Mouse (Mus musculus) brain, embryonic 18.5 days (tissue): ENCODE measurements around the gene Ralgapa2.
A peak's percentile ranks its signal among the peaks of the same experiment; 100 is the strongest.

Experiments used
- DNase-seq: peaks from one replicate; pipeline ENCODE4 v3.0.0-alpha.2; 2012; ENCODE audit warnings: low read depth, low spot score

The Ralgapa2 gene

GRCm38 (mm10) chr2:146428751-146429150 is 83.4 kb downstream of the Ralgapa2 start:
- DNase-seq: no peak

GRCm38 (mm10) chr2:146427380-146427779 is 84.8 kb downstream of the Ralgapa2 start:
- DNase-seq: no peak

GRCm38 (mm10) chr2:146426321-146426720 is 85.8 kb downstream of the Ralgapa2 start:
- no peak for DNase-seq

GRCm38 (mm10) chr2:146425235-146425634 is 86.9 kb downstream of the Ralgapa2 start:
- no peak for DNase-seq

GRCm38 (mm10) chr2:146423710-146424301 is 88.3 kb downstream of the Ralgapa2 start:
- DNase-seq: no peak

GRCm38 (mm10) chr2:146423032-146423691 is 89.0 kb downstream of the Ralgapa2 start:
- DNase-seq: peak; percentile 10

GRCm38 (mm10) chr2:146416283-146416682 is 95.9 kb downstream of the Ralgapa2 start:
- DNase-seq: no peak

- DNase-seq: peak; percentile 78
Measured at GRCm38 (mm10) chr2:146414484-146415291, 97.5 kb downstream of the Ralgapa2 start.

GRCm38 (mm10) chr2:146412733-146413132 is 99.4 kb downstream of the Ralgapa2 start:
- DNase-seq: no peak

GRCm38 (mm10) chr2:146411904-146412303 is 100.2 kb downstream of the Ralgapa2 start:
- DNase-seq: no peak

GRCm38 (mm10) chr2:146407078-146407477 is 105.1 kb downstream of the Ralgapa2 start:
- DNase-seq: no peak

GRCm38 (mm10) chr2:146401588-146401987 is 110.6 kb downstream of the Ralgapa2 start:
- DNase-seq: no peak

- DNase-seq: no peak
Measured at GRCm38 (mm10) chr2:146400738-146401137, 111.4 kb downstream of the Ralgapa2 start.

- DNase-seq: peak; percentile 16
Measured at GRCm38 (mm10) chr2:146398211-146398865, 113.8 kb downstream of the Ralgapa2 start.

- DNase-seq: no peak
Measured at GRCm38 (mm10) chr2:146387211-146387610, 124.9 kb downstream of the Ralgapa2 start.

GRCm38 (mm10) chr2:146384582-146384981 is 127.6 kb downstream of the Ralgapa2 start:
- DNase-seq: no peak

GRCm38 (mm10) chr2:146376293-146376692 is 135.9 kb downstream of the Ralgapa2 start:
- no peak for DNase-seq

- DNase-seq: no peak
Measured at GRCm38 (mm10) chr2:146366098-146366497, 146.0 kb downstream of the Ralgapa2 start.

GRCm38 (mm10) chr2:146365368-146365983 is 146.7 kb downstream of the Ralgapa2 start:
- DNase-seq: no peak

GRCm38 (mm10) chr2:146363483-146363882 is 148.7 kb downstream of the Ralgapa2 start:
- DNase-seq: no peak

GRCm38 (mm10) chr2:146362932-146363331 is 149.2 kb downstream of the Ralgapa2 start:
- DNase-seq: no peak

GRCm38 (mm10) chr2:146361969-146362368 is 150.2 kb downstream of the Ralgapa2 start:
- no peak for DNase-seq
